Mouse (Mus musculus): ENCODE measurements around the gene Wnt8b.

The Wnt8b gene

DNA sequence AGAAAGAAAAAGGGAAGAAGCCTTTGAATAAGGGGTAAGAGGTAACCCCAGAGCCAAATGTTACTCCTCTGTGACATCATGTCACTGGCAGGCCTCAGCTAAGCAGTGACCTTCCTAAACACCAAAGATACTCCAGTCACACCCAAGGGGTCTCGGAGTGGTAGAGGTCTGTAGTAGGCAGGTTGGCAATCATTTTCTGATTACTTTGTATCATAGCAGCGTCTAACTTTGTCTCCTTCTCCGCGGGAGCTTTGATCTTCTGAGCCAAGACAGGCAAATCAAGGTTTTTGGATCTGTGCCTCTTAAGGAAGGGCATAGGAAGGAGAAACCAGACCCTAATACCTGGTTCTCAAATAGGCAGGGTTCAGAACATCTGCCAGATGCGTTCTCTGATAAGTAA, 19.3 kb downstream of the Wnt8b start:
- no peak for DNase-seq (ENCODE audit: low read depth)

DNA sequence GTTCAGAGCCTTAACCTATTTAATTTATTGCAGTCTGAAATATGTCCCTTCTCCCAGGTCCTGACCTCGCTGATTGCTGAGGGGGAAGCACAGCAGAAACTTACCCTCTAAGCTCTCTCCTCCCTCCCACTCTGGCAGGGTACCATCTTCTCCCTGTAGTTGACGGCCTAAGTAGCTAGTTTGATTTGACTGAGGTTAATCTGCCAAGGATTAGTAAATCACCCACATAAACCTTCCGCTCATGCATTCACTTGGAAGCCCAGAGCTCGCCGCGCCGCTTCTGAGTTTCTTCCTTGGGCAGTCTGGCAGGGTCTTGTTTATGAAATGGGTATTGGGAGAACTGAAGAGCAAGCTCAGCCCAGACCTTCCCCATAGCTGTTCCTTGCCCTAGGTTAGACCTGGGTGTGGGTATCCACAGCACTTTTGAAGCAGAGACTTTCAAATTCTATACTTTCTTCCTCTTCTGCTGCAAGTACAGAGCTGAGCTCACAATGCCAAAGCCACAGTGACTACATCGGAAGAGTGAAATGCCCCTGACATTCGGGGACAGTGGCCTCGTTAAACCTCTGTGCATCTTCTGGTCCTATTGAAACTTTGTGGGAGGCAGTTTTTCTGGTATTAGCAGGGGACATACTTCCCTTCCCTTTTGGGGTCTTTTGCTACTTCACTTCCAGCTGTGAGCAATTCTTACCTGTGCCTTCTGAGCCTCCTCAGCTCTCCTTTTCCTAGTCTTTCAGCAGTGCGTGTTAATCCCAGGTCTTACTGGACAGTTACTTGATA, 20.0 kb downstream of the Wnt8b start:
- DNase-seq (ENCODE audit: low read depth) = no peak

DNA sequence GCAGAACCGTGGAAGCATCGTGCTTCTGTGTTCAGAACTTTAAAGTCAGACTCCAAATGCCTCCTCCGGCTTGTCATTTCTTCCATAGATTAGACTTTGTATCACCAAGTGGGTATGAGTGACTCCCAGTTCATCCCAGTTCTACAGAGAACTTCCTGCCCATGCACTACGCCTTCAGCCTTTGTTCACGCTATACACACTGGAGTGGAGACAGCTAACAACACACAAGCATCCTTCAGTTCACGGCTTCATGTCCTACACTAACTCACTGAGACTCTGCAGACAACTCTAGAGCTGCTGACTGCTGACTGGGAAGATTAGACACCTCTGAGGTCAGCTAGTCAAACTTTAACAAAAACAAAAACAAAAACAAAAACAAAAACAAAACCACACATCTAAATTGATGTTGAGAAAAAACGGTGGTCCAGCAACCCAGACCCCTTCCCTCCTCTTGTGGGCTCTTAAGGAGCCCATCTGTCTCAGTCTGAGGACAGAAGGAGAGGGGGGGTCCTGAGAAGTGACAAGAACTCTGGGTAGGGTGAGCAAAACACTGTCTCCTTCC, 20.7 kb downstream of the Wnt8b start:
- DNase-seq (ENCODE audit: low read depth) = no peak

DNA sequence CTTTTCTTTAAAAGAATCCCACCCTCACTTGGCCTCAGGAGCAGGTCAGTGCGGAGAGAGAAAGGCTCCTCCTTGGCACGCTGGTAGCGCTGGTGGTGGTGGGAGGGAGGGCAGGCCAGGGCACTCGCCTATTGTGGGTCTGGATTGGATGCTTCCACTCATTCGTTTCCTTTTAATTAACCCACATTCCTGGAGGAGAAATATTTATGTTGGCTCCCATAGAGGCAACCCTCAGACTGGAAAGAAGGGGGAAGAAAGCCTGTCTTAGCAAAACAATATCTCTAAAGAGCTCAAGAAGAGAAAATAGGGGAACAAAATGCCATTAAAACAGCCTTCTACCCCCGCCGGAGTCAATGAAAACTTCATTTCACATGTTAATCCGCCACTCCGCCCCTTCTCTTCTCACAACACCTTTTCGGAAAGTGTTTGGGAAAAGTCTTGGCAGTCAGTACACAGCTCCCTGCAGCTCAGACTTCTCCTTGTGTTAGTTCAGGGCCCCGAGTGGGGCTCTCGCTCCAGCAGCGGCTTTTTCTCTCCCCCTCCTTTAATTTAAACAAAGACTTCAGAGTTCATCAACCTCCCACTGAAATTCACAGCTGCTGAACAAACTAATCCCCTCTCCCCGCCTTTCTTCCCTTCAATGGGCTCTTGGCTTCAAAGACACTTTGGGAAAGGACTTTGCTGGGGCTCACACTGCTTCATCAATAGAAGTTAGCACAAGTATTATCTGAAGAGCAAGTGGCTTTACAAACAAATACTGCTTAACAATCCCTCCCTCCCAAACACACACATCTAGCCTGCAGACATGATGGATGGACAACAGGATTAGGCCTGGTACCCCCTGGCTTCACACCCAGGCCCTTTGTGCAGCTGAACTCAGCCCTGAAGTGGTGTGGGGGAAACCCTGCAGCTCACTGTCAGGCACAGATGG, 21.5 kb downstream of the Wnt8b start:
- no peak for DNase-seq (ENCODE audit: low read depth)

DNA sequence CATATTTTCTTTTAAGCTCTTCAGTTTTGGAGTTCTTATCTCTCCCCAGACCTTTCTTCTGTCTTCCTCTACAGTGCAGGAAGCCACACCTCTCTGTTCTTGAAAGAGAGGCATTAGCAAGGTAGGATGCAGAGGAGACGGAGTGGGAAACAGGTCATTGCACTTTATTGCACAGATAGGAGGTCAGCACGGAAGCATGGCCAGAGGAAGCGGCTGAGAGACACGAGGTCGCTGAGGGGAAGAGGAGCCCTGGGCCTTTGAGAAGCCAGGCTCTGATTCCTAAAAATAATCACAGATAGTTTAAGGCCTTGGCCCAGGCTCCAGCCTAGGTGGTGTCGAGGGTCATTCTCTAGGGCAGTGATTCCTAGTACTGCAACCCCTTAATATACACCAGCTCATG, 22.5 kb downstream of the Wnt8b start:
- no peak for DNase-seq (ENCODE audit: low read depth)

DNA sequence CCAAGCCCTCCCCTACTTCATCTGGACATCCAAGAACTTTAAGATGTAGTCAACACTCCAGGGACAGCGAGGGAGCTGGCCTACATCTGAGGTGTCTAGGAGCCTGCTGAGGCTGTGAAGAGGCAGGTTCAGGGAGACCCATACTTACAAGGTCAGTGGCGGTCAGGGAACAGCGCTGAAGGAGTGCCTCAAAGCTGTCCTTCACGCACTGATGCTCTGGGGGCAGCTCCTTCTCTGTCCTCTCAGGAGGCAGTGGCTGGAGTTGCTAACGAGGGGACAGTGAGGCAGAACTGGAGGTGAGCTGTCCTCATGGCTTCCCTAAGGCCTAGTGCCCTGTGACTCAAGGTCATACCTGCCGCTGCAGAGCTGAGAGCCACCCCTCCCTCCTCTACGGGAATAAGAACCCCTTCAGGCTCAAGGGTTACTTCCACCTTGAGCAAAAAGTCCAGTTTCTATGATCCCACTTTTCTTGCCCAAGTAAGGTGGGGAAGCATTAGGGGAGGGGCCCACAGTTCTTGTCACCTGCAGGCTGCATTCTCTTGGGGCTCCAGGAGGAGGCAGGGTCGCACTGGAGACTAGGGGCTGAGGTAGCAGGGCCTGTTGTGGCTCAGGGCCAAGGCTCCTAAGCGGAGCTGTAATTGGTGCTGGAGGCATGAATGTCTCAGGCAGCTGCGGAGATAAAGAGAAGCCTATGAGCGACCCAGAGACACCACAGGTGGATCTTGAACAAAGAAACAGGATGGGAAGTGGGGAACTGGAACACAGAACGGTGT, 24.9 kb downstream of the Wnt8b start:
- no peak for DNase-seq (ENCODE audit: low read depth)

DNA sequence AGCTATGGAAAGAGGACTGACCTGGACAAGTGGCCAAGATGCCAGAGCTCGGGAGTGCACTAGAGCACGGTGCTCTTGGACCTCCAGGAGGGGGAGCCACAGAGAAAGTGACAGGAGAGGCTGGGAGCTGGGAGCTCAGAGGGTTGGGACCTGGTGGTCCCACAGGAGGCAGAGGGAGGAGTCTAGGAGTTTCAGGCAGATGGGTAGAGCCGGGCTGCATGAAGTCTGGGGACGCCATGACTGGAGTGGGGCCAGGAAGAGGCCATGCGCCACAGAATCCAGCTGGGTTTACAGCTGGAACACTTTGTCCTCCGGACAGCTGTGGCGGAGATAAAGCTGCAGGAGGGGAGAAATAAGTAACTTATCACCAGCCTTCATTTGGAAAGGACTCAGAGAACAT, 25.9 kb downstream of the Wnt8b start:
- DNase-seq (ENCODE audit: low read depth) = no peak

DNA sequence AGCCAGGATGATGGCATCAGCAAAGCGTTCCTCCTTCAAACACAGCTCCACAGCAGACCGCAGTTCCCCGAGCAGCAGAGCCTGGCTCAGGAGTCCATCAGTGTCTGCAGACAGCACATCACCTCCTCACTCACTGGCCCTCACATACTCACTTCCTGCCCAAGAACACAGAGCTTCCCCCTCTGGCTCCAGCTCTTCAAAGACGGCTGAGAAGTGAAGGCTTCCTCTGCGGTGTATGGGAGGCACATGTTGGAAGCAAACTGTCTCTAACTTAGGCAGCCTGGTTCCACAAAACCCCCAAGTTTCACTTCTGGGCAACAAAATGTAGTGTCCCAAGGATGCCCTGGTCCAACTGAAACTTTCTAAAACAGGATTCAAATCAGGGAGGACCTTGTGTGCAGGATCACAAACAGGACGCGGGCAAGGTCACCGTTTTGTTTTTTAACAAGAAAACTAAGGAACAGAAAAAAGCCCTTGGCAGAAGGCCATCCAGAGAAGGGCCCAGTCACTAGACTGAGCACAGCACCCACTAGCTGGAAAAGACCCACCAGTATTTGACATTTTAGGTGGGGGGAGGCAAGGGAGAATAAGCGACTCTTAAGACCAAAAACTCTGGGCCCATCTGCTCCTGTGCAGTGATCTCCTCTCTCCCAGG, 32.4 kb downstream of the Wnt8b start:
- peak; percentile 11 for DNase-seq (ENCODE audit: low read depth)

DNA sequence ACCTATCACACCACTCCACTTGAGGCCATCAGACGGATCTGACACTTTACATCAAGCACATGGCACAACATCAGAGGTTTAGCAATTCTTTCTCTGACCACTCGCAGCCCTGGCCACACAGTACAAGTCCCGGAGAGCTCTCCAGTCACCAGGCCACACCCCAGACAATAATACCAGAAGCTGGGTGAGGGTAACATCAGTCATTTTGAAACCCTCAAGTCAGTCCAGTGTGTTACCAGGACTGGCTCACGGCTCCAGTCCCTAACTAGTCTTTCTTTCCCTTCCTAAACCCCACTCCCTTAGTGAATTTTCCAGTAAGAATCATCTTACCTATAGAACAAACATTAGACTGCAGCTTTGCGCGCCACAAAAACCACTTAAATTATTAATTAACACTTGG, 36.7 kb downstream of the Wnt8b start:
- no peak for DNase-seq (ENCODE audit: low read depth)

DNA sequence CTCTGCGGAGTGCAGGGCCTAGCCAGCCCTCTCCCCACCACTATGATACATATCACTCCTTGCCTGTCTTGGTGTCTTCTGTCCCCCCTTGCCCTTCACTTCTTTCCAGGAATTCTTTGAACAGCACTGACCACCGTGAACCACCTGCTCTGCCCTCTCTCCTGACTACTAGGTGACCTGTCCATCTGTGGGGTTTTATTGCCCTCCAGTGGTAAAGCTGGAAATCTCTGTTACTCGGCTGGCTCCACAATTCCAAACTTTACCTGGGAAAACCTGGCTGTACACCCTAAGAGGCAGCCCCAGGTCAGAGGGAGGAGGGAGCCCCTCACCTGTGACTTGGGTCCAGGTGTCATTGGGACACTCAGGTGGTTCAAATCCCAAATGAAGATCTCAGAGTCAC, 42.1 kb downstream of the Wnt8b start:
- DNase-seq (ENCODE audit: low read depth) = no peak

DNA sequence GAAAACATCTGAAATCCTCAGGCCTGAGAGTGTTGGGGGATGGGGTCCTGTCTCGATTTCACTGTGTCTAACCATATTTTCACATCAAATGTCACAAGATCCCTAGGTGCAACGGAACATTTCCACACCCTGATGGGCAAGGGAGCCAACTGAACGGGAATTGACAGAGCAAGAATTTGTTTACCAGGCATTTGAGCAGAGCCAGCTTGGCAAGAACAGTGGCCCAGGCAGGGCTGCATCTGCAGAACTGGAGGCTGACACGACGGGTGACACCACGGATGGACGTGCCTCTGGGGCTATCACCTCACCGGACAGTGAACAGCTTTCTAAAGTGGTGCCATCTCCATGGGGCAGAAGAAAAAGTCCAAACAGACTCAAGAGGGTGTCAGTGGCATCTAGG, 44.1 kb downstream of the Wnt8b start:
- DNase-seq (ENCODE audit: low read depth) = no peak

DNA sequence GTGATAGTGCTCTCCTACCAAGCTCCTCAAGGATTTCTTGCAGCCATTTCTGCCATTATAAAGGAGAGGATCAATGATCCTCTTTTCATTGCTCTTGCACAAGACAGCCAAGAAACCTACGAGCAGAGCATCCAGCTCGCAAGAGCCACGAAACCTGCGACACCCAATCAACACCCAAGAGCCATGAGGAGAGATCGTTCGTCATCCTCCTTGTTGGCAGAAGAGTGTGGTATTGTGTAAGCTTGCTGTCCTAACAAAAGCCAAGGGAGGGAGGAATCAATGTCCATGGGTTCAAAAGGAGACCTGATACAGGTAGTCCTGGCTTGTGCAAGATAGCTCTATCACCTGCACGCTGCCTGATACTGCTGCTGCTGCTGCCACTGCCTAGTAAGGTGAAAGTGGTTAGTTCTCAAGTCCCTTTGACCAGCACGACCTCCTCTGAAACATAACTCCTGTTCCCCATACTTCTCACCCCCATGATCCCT, 49.5 kb downstream of the Wnt8b start:
- no peak for DNase-seq (ENCODE audit: low read depth)

DNA sequence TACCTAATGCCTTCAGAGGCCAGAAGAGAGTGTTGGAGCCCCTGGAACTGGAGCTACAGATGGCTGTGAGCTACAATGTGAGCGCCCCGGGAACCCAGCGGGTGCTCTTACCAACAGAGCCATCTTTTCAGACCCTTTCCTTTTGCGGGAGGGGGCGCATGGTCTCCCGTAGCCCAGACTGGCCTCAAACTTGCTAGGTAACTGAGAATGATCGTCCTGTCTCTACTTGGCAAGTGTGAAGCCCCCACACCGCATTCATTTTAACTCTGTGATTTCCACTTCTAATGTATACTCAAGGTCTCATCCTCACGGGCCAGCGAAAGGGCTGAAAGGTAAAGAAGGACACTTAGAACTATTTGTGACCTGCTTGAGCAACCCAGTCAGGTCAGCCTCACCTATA, 51.1 kb downstream of the Wnt8b start:
- no peak for DNase-seq (ENCODE audit: low read depth)

DNA sequence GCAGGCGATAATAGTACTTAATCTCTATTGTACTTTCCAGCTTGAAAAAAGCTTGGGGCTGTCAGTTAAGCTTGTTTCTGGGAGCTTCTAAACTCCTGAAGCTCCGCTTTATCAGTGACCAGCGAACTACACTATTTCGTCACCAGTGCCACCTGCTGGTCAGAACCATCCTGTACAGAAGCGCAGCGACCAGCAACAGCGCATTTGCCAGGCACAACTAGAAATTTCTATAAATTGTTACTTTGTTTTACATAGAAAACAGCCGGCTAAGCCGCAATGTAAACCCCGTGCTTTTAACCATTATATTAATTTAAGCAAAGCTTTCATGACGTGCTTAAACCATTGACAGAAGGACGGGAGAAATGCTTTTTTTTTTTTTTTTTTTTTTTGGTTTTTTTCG, 51.5 kb downstream of the Wnt8b start:
- DNase-seq (ENCODE audit: low read depth) = peak; percentile 61

DNA sequence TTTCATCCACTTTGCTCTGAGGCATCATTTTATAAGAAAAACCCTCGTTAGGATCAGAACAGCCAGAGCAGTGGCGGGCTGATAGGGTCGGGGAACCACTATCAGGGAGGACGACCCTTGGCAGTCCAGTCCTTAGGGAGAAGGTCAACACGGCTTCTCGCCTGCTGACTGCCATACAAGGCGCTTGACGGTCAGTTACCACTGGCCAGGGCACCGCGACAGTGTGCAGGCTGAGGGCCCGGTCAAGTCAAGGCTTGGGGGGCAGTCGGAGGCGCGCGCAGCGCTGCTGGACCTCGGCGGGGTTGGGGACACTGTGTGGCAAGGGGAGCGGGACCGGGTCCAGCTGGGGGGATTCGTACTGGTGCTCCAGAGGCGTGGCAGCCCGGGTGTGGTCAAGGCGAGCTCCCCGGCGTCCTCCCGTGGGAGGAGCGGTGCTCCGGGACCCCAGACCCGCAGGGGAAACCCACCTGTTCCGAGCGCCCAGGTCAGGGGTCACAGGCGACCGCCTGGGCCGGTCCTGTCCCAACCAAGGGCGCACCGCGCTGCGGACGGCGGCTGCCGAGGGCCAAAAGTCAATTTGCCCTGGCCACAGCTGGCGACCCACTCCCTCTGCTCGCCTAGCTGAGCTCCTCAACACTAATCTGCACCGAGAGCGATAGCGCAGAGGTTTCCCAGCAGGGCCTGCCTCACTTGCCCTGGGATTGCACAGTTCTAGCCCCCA, 52.2 kb downstream of the Wnt8b start, which contains the start of gene Sec31b:
Sec31b (minus strand) TSS at position 544 of the 721 bp plus-strand sequence.
- no peak for DNase-seq (ENCODE audit: low read depth)

DNA sequence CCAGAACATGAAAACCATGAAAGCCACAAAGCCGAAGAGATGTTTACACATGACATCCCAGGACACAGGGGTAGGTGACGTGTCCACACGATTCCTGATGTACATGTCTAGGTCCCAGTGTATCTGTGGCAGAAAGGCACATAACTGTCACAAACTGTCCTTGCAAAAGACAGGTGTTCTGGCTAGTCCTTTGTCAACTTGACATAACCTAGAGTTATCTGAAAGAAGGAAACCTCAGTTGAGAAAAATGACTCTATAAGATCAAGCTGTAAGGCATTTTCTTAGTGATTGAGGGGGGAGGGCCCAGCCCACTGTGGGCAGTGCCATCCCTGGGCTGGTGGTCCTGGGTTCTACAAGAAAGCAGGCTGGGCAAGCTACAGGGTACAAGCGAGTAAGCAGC, 59.5 kb downstream of the Wnt8b start, which contains the start of gene Gm20538:
Gm20538 (minus strand) TSS at position 101 of the 400 bp plus-strand sequence.
- no peak for DNase-seq (ENCODE audit: low read depth)

DNA sequence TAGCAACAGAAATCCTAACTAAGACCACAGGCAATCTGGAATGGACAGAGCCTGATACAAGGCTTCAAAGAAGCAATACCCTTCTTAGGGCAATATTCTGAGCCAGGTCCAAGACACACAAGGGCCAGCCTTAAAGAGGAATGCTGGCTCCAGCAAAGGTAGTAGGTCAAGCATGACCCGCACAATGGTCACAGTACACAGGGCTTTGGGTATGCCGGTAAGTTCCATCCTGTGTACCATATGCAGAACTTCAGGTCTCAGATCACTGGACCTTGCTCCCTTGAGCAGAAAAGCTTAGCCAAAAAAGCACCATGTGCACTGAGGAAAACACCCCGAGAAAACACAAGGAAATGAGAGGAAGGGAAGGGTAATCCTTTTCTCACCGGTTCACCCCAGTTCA, 60.0 kb downstream of the Wnt8b start:
- DNase-seq (ENCODE audit: low read depth) = no peak

DNA sequence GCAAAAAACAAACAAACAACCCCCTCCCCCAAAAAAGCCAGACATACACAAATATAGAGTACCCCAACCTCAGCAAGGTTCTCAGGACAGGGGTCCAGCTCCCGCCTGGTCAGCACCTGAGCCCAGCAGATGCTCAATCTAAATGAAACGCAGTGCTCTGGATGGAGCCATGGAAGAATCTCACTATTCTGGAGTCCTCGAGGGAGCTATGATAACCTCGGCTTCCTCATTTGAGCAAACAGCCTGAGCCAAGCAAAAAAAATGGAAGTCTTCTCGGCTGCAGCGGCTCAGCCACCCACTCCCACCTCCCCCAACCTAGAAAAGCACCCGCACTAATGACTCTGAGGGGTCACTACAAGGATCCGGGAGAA, 61.2 kb downstream of the Wnt8b start:
- DNase-seq (ENCODE audit: low read depth) = peak; percentile 24

DNA sequence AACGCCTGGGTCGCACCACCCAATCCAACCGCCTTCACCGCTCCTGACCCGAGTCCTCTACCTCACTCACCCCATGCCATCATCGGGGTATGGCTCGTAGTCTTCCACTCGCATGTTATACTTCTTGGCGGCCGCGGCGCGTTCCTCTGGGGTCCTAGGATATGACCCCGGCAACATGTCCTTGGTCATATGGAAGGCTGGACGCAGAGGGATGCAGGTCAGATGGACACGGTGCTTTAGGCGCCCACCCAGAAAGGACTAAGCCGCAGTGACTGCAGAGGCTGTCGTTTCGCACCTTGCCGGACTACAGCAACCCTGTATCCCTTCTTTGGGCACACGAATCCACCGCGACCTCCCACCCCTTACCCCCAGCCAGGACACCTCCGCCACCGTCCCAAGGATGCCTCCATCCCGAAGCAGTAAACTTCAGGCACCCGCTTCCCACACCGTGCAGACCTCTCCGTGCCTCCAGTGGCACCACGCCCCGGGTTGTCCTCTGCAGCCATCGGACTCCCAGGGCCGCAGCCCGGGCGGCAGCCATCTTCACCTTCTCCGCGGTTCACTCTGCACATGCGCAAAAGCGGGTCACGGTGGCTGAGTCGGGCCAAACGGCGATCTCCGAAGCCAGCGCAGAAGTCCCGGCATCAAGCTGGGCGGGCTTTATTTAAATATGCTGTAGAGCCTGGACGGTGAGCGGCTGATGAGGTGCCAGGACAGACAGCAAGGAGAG, 61.8 kb downstream of the Wnt8b start, which contains the start of gene Ndufb8:
Ndufb8 (minus strand) TSS at position 580 of the 730 bp plus-strand sequence.
- DNase-seq (ENCODE audit: low read depth) = peak; percentile 90
